Mouse (Mus musculus) kidney, embryonic 16.5 days (tissue): Measurements from ENCODE around the gene Ttc21a. TPM values are rescaled to one million over a fixed set of nuclear protein-coding genes. Genes with fewer than 3 reads are reported as not detected.

Source experiments
- ATAC-seq: fragments of 200-750 bp; cut with Nextera tagmentation; 2 replicates; pipeline ENCODE4 v1.8.0; 2017; ENCODE audit warnings: moderate TSS enrichment; ENCODE audit not compliant: low FRiP score, low TSS enrichment
- H3K27ac ChIP-seq: fragments of 300-500 bp; sonication (generic); 2 replicates; pipeline ENCODE4 v1.5.1; 2014; ENCODE audit warnings: low read length
- H3K27me3 ChIP-seq: fragments of 300-500 bp; sonication (generic); 2 replicates; pipeline ENCODE4 v1.6.1; 2014; ENCODE audit warnings: low read length, control low read depth, mixed read lengths; ENCODE audit not compliant: insufficient read depth
- H3K36me3 ChIP-seq: fragments of 300-500 bp; sonication (generic); 2 replicates; pipeline ENCODE4 v1.6.1; 2014; ENCODE audit warnings: low read length, control low read depth, mixed read lengths; ENCODE audit not compliant: insufficient read depth
- H3K4me1 ChIP-seq: fragments of 300-500 bp; sonication (generic); 2 replicates; pipeline ENCODE4 v1.6.1; 2014; ENCODE audit warnings: low read length, control low read depth, mixed read lengths; ENCODE audit not compliant: insufficient read depth
- H3K4me2 ChIP-seq: fragments of 300-500 bp; sonication (generic); replicated peaks from 2 replicates; pipeline ENCODE4 v1.6.1; 2014; ENCODE audit warnings: low read depth, low read length
- H3K4me3 ChIP-seq: fragments of 300-500 bp; sonication (generic); 2 replicates; pipeline ENCODE4 v1.5.1; 2014; ENCODE audit warnings: mild to moderate bottlenecking, low read length
- H3K9ac ChIP-seq: fragments of 300-500 bp; sonication (generic); replicated peaks from 2 replicates; pipeline ENCODE4 v1.6.1; 2014; ENCODE audit warnings: low read length
- H3K9me3 ChIP-seq: fragments of 300-500 bp; sonication (generic); 2 replicates; pipeline ENCODE4 v1.6.1; 2016; ENCODE audit warnings: low read length, control low read depth
- WGBS: fragments of 180-500 bp; shearing (Covaris S2); extraction: QIAGEN DNeasy Blood & Tissue Kit; methylation state at CpG from one replicate; pipeline ENCODE4 v1.1.7; 2014; 5-methylcytosine and 5-hydroxymethylcytosine counted together
- polyA plus RNA-seq: library from polyadenylated mRNA; unstranded; fragments of >200 nt; fragmentation: Nextera tagmentation; extraction: Ambion mirVana; gene quantifications from 2 replicates; pipeline ENCODE4 v1.2.1, GENCODE M21; 2015

Gene Ttc21a
- polyA plus RNA-seq, 1 experiment from 2014 or later, result 0.20 TPM

GRCm38 (mm10) chr9:119938496-119938895 is 1.1 kb downstream of the Ttc21a start:
- Histone ChIP-seq H3K36me3 (no peaks in the 10 kb centered on the region), H3K27me3 (no peaks in the 10 kb centered on the region), H3K4me1 (peaks cover 17% of the 10 kb centered on the region), H3K4me3 (no peak overlapping the region), H3K27ac (no peak overlapping the region), H3K4me2 (no peak overlapping the region), H3K9ac (no peak overlapping the region), H3K9me3 (no peaks in the 10 kb centered on the region)
- ATAC-seq, result no peak
- 62% methylated on average over 4 of the region's 4 CpGs for WGBS

GRCm38 (mm10) chr9:119939646-119940045 is 2.2 kb downstream of the Ttc21a start:
- Histone ChIP-seq H3K4me1 (peaks cover 17% of the 10 kb centered on the region), H3K4me2 (no peak overlapping the region), H3K4me3 (no peak overlapping the region), H3K9ac (no peak overlapping the region), H3K9me3 (no peaks in the 10 kb centered on the region), H3K27ac (no peak overlapping the region), H3K27me3 (no peaks in the 10 kb centered on the region), H3K36me3 (no peaks in the 10 kb centered on the region)
- ATAC-seq, result no peak
- WGBS, result 33% methylated on average over 10 of the region's 10 CpGs

- no peaks in the 10 kb centered on the region for H3K27me3 ChIP-seq
- peaks cover 13% of the 10 kb centered on the region for H3K4me1 ChIP-seq
- no peak overlapping the region for H3K4me2 ChIP-seq
- H3K9me3 ChIP-seq, result no peaks in the 10 kb centered on the region
- no peaks in the 10 kb centered on the region for H3K36me3 ChIP-seq
- ATAC-seq, result no peak
- H3K27ac ChIP-seq, result no peak overlapping the region
- WGBS, result 70% methylated on average over 5 of the region's 5 CpGs
- H3K4me3 ChIP-seq, result no peak overlapping the region
- H3K9ac ChIP-seq, result no peak overlapping the region
Measured at GRCm38 (mm10) chr9:119941407-119941806, 4.0 kb downstream of the Ttc21a start.

GRCm38 (mm10) chr9:119941861-119942260 is 4.5 kb downstream of the Ttc21a start:
- WGBS, result 85% methylated on average over 14 of the region's 14 CpGs

GRCm38 (mm10) chr9:119943326-119943725 is 5.9 kb downstream of the Ttc21a start:
- H3K4me2 ChIP-seq, result no peak overlapping the region
- H3K27me3 ChIP-seq, result no peaks in the 10 kb centered on the region
- H3K9ac ChIP-seq, result 0 out of 2 replicates have a peak overlapping the region, but pooled peaks have one; percentile 9
- H3K27ac ChIP-seq, result no peak overlapping the region
- 93% methylated on average over 1 of the region's 1 CpGs for WGBS
- H3K9me3 ChIP-seq, result no peaks in the 10 kb centered on the region
- H3K36me3 ChIP-seq, result no peaks in the 10 kb centered on the region
- 0 out of 2 replicates have a peak, but pooled peaks cover 4% of the 10 kb centered on the region for H3K4me1 ChIP-seq
- H3K4me3 ChIP-seq, result no peak overlapping the region
- ATAC-seq, result no peak

More at GRCm38 (mm10) chr9:119941861-119942260, 4.5 kb downstream of the Ttc21a start:
- H3K4me1 ChIP-seq, result peaks cover 10% of the 10 kb centered on the region
- no peak overlapping the region for H3K4me2 ChIP-seq
- no peaks in the 10 kb centered on the region for H3K36me3 ChIP-seq
- H3K9me3 ChIP-seq, result no peaks in the 10 kb centered on the region
- H3K27ac ChIP-seq, result no peak overlapping the region
- H3K9ac ChIP-seq, result no peak overlapping the region
- no peaks in the 10 kb centered on the region for H3K27me3 ChIP-seq
- H3K4me3 ChIP-seq, result no peak overlapping the region
- ATAC-seq, result no peak

GRCm38 (mm10) chr9:119945173-119945900 is 7.9 kb downstream of the Ttc21a start:
- no peak for ATAC-seq
- H3K4me3 ChIP-seq, result no peak overlapping the region
- no peaks in the 10 kb centered on the region for H3K27me3 ChIP-seq

GRCm38 (mm10) chr9:119948804-119949203 is 11.4 kb downstream of the Ttc21a start:
- H3K27ac ChIP-seq, result no peak overlapping the region
- peaks cover 8% of the 10 kb centered on the region for H3K4me1 ChIP-seq
- no peak overlapping the region for H3K9ac ChIP-seq
- no peak overlapping the region for H3K4me3 ChIP-seq
- H3K9me3 ChIP-seq, result no peaks in the 10 kb centered on the region
- 23% methylated on average over 3 of the region's 3 CpGs for WGBS
- H3K4me2 ChIP-seq, result no peak overlapping the region
- no peaks in the 10 kb centered on the region for H3K27me3 ChIP-seq
- ATAC-seq, result no peak
- no peaks in the 10 kb centered on the region for H3K36me3 ChIP-seq

More at GRCm38 (mm10) chr9:119945173-119945900, 7.9 kb downstream of the Ttc21a start:
- Histone ChIP-seq H3K9me3 (no peaks in the 10 kb centered on the region), H3K27ac (no peak overlapping the region), H3K36me3 (no peaks in the 10 kb centered on the region), H3K4me1 (peaks cover 2% of the 10 kb centered on the region), H3K9ac (no peak overlapping the region), H3K4me2 (no peak overlapping the region)
- 73% methylated on average over 12 of the region's 12 CpGs for WGBS

GRCm38 (mm10) chr9:119950434-119950833 is 13.0 kb downstream of the Ttc21a start:
- H3K4me2 ChIP-seq, result no peak overlapping the region
- ATAC-seq, result peak; percentile 62
- no peaks in the 10 kb centered on the region for H3K27me3 ChIP-seq
- no peaks in the 10 kb centered on the region for H3K9me3 ChIP-seq
- no peaks in the 10 kb centered on the region for H3K36me3 ChIP-seq
- H3K4me3 ChIP-seq, result no peak overlapping the region
- H3K27ac ChIP-seq, result no peak overlapping the region
- H3K4me1 ChIP-seq, result peaks cover 8% of the 10 kb centered on the region
- WGBS, result 21% methylated on average over 6 of the region's 6 CpGs
- H3K9ac ChIP-seq, result no peak overlapping the region

GRCm38 (mm10) chr9:119951388-119951787 is 14.0 kb downstream of the Ttc21a start:
- peaks cover 8% of the 10 kb centered on the region for H3K4me1 ChIP-seq
- H3K9me3 ChIP-seq, result no peaks in the 10 kb centered on the region
- no peaks in the 10 kb centered on the region for H3K27me3 ChIP-seq
- H3K36me3 ChIP-seq, result no peaks in the 10 kb centered on the region
- H3K4me2 ChIP-seq, result no peak overlapping the region
- no peak overlapping the region for H3K4me3 ChIP-seq
- no peak for ATAC-seq
- no peak overlapping the region for H3K9ac ChIP-seq
- H3K27ac ChIP-seq, result no peak overlapping the region
- 86% methylated on average over 9 of the region's 9 CpGs for WGBS

GRCm38 (mm10) chr9:119958835-119959234 is 21.4 kb downstream of the Ttc21a start:
- H3K27ac ChIP-seq, result no peak overlapping the region
- H3K4me2 ChIP-seq, result no peak overlapping the region
- no peak overlapping the region for H3K9ac ChIP-seq
- H3K4me3 ChIP-seq, result no peak overlapping the region
- H3K9me3 ChIP-seq, result no peaks in the 10 kb centered on the region
- 71% methylated on average over 9 of the region's 9 CpGs for WGBS
- no peak for ATAC-seq
- no peaks in the 10 kb centered on the region for H3K36me3 ChIP-seq
- peaks cover 15% of the 10 kb centered on the region for H3K4me1 ChIP-seq
- no peaks in the 10 kb centered on the region for H3K27me3 ChIP-seq
